Mouse (Mus musculus): ENCODE data around the gene Dab2ip.

DNA sequence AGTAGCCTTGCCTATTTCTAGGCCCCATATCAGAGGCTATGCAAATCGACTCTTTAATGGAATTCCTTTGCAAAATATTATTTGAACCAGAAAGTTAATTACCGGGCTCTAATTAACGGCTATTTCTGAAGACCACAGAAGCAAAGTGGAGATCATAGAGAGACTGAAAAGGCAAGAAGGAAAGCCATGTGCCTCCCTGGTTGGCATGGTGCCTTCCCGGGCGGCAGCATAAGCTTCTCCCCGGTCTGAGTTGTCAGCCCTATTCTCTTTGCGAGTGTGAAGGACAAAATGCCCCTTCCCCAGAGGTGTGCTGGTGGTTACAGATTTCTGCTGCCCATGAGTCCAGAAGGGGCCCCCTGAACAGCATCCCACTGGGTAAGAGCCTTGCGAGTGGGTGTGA is 109.7 kb downstream of the Dab2ip start:
- no peak for TF ChIP-seq CTCF (IDR thresholded peaks at IDR 0.05; ENCODE audit: low read depth, low read length)
- TF ChIP-seq POLR2A (IDR thresholded peaks at IDR 0.05; ENCODE audit: extremely low read depth, insufficient read depth, low read length): no peak

All from liver, adult 2 months (tissue).